Mouse (Mus musculus) cerebellum, postnatal 25 days (tissue): ENCODE data around the gene Slc6a9.

Experiments used
- DNase-seq, 2 experiments: peaks; one replicate each; pipeline ENCODE4 v3.0.0; 2021; ENCODE audit warnings: mixed read lengths in 2 of 2

The Slc6a9 gene

GRCm38 (mm10) chr4:117841566-117841965 is 7.3 kb downstream of the Slc6a9 start:
- peak in 1 of 2 experiments; percentile 2 for DNase-seq

GRCm38 (mm10) chr4:117843101-117843500 is 8.8 kb downstream of the Slc6a9 start:
- DNase-seq: no peak

GRCm38 (mm10) chr4:117844467-117844866 is 10.2 kb downstream of the Slc6a9 start:
- no peak for DNase-seq

- no peak for DNase-seq
These were observed 11.0 kb downstream of the Slc6a9 start for GRCm38 (mm10) chr4:117845316-117845715.

GRCm38 (mm10) chr4:117846261-117846660 is 12.0 kb downstream of the Slc6a9 start:
- DNase-seq: no peak

GRCm38 (mm10) chr4:117847011-117847410 is 12.7 kb downstream of the Slc6a9 start:
- no peak for DNase-seq

GRCm38 (mm10) chr4:117849063-117849462 is 14.8 kb downstream of the Slc6a9 start:
- DNase-seq: no peak

- DNase-seq: no peak
These were observed 15.2 kb downstream of the Slc6a9 start for GRCm38 (mm10) chr4:117849506-117849905.

GRCm38 (mm10) chr4:117850176-117850575 is 15.9 kb downstream of the Slc6a9 start:
- peak; percentile 58 to 73 for DNase-seq

GRCm38 (mm10) chr4:117850871-117851270 is 16.6 kb downstream of the Slc6a9 start:
- no peak for DNase-seq

- no peak for DNase-seq
These were observed 18.0 kb downstream of the Slc6a9 start for GRCm38 (mm10) chr4:117852152-117852868.

- peak; percentile 33 to 59 for DNase-seq
These were observed 20.8 kb downstream of the Slc6a9 start for GRCm38 (mm10) chr4:117855146-117855545.

- DNase-seq: peak; percentile 67 to 80
These were observed 24.5 kb downstream of the Slc6a9 start for GRCm38 (mm10) chr4:117858794-117859193.

- no peak for DNase-seq
These were observed 26.3 kb downstream of the Slc6a9 start for GRCm38 (mm10) chr4:117860570-117860969.

- DNase-seq: peak in 1 of 2 experiments; percentile 39
These were observed 28.5 kb downstream of the Slc6a9 start for GRCm38 (mm10) chr4:117862823-117863222.

- DNase-seq: peak; percentile 50 to 68
These were observed 31.8 kb downstream of the Slc6a9 start for GRCm38 (mm10) chr4:117866083-117866482.

GRCm38 (mm10) chr4:117867000-117867399 is 32.7 kb downstream of the Slc6a9 start:
- no peak for DNase-seq

GRCm38 (mm10) chr4:117867823-117868222 is 33.5 kb downstream of the Slc6a9 start:
- DNase-seq: peak; percentile 72 to 79

- no peak for DNase-seq
These were observed 35.0 kb downstream of the Slc6a9 start for GRCm38 (mm10) chr4:117869317-117869716.

- no peak for DNase-seq
These were observed 36.1 kb downstream of the Slc6a9 start for GRCm38 (mm10) chr4:117870437-117870836.

GRCm38 (mm10) chr4:117871787-117872186 is 37.5 kb downstream of the Slc6a9 start:
- DNase-seq: no peak

GRCm38 (mm10) chr4:117872471-117872886 is 38.2 kb downstream of the Slc6a9 start, which contains the start of gene Ccdc24:
TSS of gene Ccdc24 (minus strand) at chr4:117872557.
- DNase-seq: no peak

- DNase-seq: no peak
These were observed 39.3 kb downstream of the Slc6a9 start for GRCm38 (mm10) chr4:117873615-117874014.

GRCm38 (mm10) chr4:117878301-117878700 is 44.0 kb downstream of the Slc6a9 start:
- no peak for DNase-seq

GRCm38 (mm10) chr4:117878703-117879102 is 44.4 kb downstream of the Slc6a9 start:
- no peak for DNase-seq
